Comparison of ENCODE assay signal across 14 mouse cellular contexts in the genomic region with DNA sequence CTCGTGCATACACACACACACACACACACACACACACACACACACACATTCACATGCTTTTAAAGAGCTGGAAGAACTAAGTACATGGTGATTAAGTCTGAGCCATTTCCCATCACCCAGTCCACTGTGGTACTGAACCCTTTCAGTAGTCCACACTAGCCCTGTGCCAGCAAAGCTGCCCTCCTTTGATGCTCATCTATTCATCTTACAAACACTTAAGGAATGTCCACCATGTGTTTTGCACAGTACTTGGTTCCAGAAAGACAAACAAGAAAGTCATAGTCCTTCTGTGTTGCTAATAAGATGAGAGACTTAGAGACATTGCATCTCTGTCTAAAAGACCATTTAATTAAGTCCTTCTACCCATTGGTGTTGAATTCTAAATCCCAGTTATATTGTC.
"Had no signal": no experiment of that assay in that cellular context is flagged by ENCODE, and none has a peak within 500 bp of the region (broad histone marks: within the 10 kb centered on the region; RNA-seq: fewer than 3 reads in every experiment).

No protein-coding gene starts in this region.

- H3K27ac ChIP-seq: midbrain, embryonic 10.5 days; midbrain, embryonic 12.5 days; neural tube, embryonic 13.5 days; stomach, embryonic 15.5 days; stomach, postnatal 0 days had no signal

- DNase-seq: lung, adult 18-20 months; lung, embryonic 14.5 days; lung, postnatal 10 days; lung, postnatal 4 days; midbrain, embryonic 14.5 days; right cerebral cortex, postnatal 14 days; thymus, adult 18-20 months; thymus, postnatal 14 days; thymus, postnatal 36 days had no signal

- H3K4me3 ChIP-seq: midbrain, embryonic 10.5 days; midbrain, embryonic 12.5 days; neural tube, embryonic 13.5 days; stomach, embryonic 15.5 days had no signal

- H3K9me3 ChIP-seq: midbrain, embryonic 10.5 days; midbrain, embryonic 12.5 days; neural tube, embryonic 13.5 days; stomach, embryonic 15.5 days had no signal

- H3K27me3 ChIP-seq: midbrain, embryonic 12.5 days; neural tube, embryonic 13.5 days; stomach, embryonic 15.5 days had no signal

- H3K4me2 ChIP-seq: lung, embryonic 14.5 days; midbrain, embryonic 12.5 days; neural tube, embryonic 13.5 days; stomach, embryonic 15.5 days had no signal

- H3K9ac ChIP-seq: lung, embryonic 14.5 days; midbrain, embryonic 12.5 days; neural tube, embryonic 13.5 days; stomach, embryonic 15.5 days had no signal

- H3K4me1 ChIP-seq: midbrain, embryonic 10.5 days; midbrain, embryonic 12.5 days; neural tube, embryonic 13.5 days; stomach, embryonic 15.5 days had no signal

- H3K36me3 ChIP-seq: midbrain, embryonic 10.5 days; midbrain, embryonic 12.5 days; neural tube, embryonic 13.5 days; stomach, embryonic 15.5 days had no signal
